Mouse (Mus musculus) heart, adult 8-10 months (tissue): Measurements from ENCODE around the gene Tmem258. TPM values are rescaled to one million over a fixed set of nuclear protein-coding genes. Genes with fewer than 3 reads are reported as not detected.
"Not testable (repeated sequence)": the region's sequence is repeated elsewhere in the genome, so short reads cannot be mapped to it uniquely, and the experiment has no call there.

Source experiments
- DNase-seq: peaks from one replicate; pipeline ENCODE4 v3.0.0; 2022; ENCODE audit warnings: low spot score
- total RNA-seq, 4 experiments: library from RNA; stranded (reverse); gene quantifications; 2 replicates each; pipeline ENCODE4 v1.2.4; 2022

Tmem258 gene
- total RNA-seq = 100 to 1,000 TPM; 163 to 218 (median 190) TPM

GRCm38 (mm10) chr19:10203848-10204615 is at the start of gene Tmem258, which contains the start of gene Fen1:
Tmem258 (plus strand) TSS chr19:10204014.
Fen1 (minus strand) TSS chr19:10204169.
- peak; percentile 92 for DNase-seq

GRCm38 (mm10) chr19:10157725-10158124 is 46.1 kb upstream of the Tmem258 start:
- DNase-seq = no peak

GRCm38 (mm10) chr19:10163896-10164295 is 39.9 kb upstream of the Tmem258 start:
- DNase-seq = no peak

GRCm38 (mm10) chr19:10165928-10166327 is 37.9 kb upstream of the Tmem258 start:
- not testable (repeated sequence) for DNase-seq

GRCm38 (mm10) chr19:10167112-10167511 is 36.7 kb upstream of the Tmem258 start:
- DNase-seq = no peak

GRCm38 (mm10) chr19:10167951-10168350 is 35.9 kb upstream of the Tmem258 start:
- no peak for DNase-seq

GRCm38 (mm10) chr19:10168441-10168840 is 35.4 kb upstream of the Tmem258 start:
- DNase-seq = no peak

- DNase-seq = no peak
Measured at GRCm38 (mm10) chr19:10169179-10169578, 34.6 kb upstream of the Tmem258 start.

GRCm38 (mm10) chr19:10169692-10170330 is 34.0 kb upstream of the Tmem258 start:
- DNase-seq = not testable (repeated sequence)

- DNase-seq = no peak
Measured at GRCm38 (mm10) chr19:10170466-10170865, 33.3 kb upstream of the Tmem258 start.

- no peak for DNase-seq
Measured at GRCm38 (mm10) chr19:10171359-10171758, 32.5 kb upstream of the Tmem258 start.

- no peak for DNase-seq
Measured at GRCm38 (mm10) chr19:10171846-10172245, 32.0 kb upstream of the Tmem258 start.

- DNase-seq = no peak
Measured at GRCm38 (mm10) chr19:10173116-10173718, 30.6 kb upstream of the Tmem258 start.

GRCm38 (mm10) chr19:10173844-10174539 is 29.8 kb upstream of the Tmem258 start:
- no peak for DNase-seq

GRCm38 (mm10) chr19:10174956-10175355 is 28.9 kb upstream of the Tmem258 start:
- DNase-seq = no peak

GRCm38 (mm10) chr19:10176477-10176876 is 27.3 kb upstream of the Tmem258 start:
- DNase-seq = no peak

- no peak for DNase-seq
Measured at GRCm38 (mm10) chr19:10176941-10177372, 26.9 kb upstream of the Tmem258 start.

GRCm38 (mm10) chr19:10181225-10181624 is 22.6 kb upstream of the Tmem258 start:
- DNase-seq = no peak

- no peak for DNase-seq
Measured at GRCm38 (mm10) chr19:10182142-10182541, 21.7 kb upstream of the Tmem258 start.

GRCm38 (mm10) chr19:10182670-10183298 is 21.0 kb upstream of the Tmem258 start, which contains the start of gene Fads1:
Fads1 (plus strand) TSS chr19:10182888.
- peak; percentile 89 for DNase-seq

- DNase-seq = peak; percentile 77
Measured at GRCm38 (mm10) chr19:10183299-10183983, 20.4 kb upstream of the Tmem258 start.
